Mouse (Mus musculus) myocyte (in vitro differentiated cells): ENCODE measurements at regions not wholly inside any gene's neighbourhood (a gene's known extent, or its start where the extent isn't known, plus 50 kb on each side); places are given as distances from the start of the nearest gene placed in this dataset.

Experiments
- CEBPB ChIP-seq: IDR thresholded peaks from 2 replicates; pipeline ENCODE4 v1.6.1; 2011; ENCODE audit warnings: mild to moderate bottlenecking, moderate library complexity; ENCODE audit not compliant: poor library complexity, insufficient read depth, severe bottlenecking
- E2F4 ChIP-seq: IDR thresholded peaks from one replicate; pipeline ENCODE4 v1.6.1; 2011; ENCODE audit warnings: mild to moderate bottlenecking, control low read depth, moderate library complexity; ENCODE audit not compliant: insufficient read depth
- MAX ChIP-seq: IDR thresholded peaks from one replicate; pipeline ENCODE4 v1.6.1; 2011; ENCODE audit warnings: low read depth, mild to moderate bottlenecking, control low read depth
- MYOD1 ChIP-seq, 3 experiments: IDR thresholded peaks; one replicate each; pipeline ENCODE4 v1.6.1; 2011; ENCODE audit warnings: control low read depth in 2 of 3, low read depth in 2 of 3, mild to moderate bottlenecking in 2 of 3, moderate library complexity in 1 of 3; ENCODE audit not compliant: insufficient read length in 2 of 3, control insufficient read depth in 1 of 3
- MYOG ChIP-seq, 3 experiments: IDR thresholded peaks; one replicate each; pipeline ENCODE4 v1.6.1; 2011; ENCODE audit warnings: control low read depth in 2 of 3, low read depth in 2 of 3, mild to moderate bottlenecking in 2 of 3; ENCODE audit not compliant: insufficient read length in 2 of 3, control insufficient read depth in 1 of 3, insufficient read depth in 1 of 3
- POLR2A ChIP-seq: IDR thresholded peaks from one replicate; pipeline ENCODE4 v1.6.1; 2011; ENCODE audit warnings: low read depth, mild to moderate bottlenecking, control low read depth, moderate library complexity; ENCODE audit not compliant: insufficient read length
- POLR2AphosphoS2 ChIP-seq: IDR thresholded peaks from one replicate; pipeline ENCODE4 v1.6.1; 2011; ENCODE audit warnings: low read depth, control low read depth; ENCODE audit not compliant: insufficient read length
- REST ChIP-seq: IDR thresholded peaks from one replicate; pipeline ENCODE4 v1.6.1; 2011; ENCODE audit warnings: mild to moderate bottlenecking, control low read depth, moderate library complexity; ENCODE audit not compliant: insufficient read depth, insufficient read length
- SRF ChIP-seq: IDR thresholded peaks from one replicate; pipeline ENCODE4 v1.6.1; 2011; ENCODE audit warnings: low read depth; ENCODE audit not compliant: control insufficient read depth, insufficient read length
- TCF12 ChIP-seq: IDR thresholded peaks from one replicate; pipeline ENCODE4 v1.6.1; 2011; ENCODE audit warnings: mild to moderate bottlenecking, control low read depth; ENCODE audit not compliant: poor library complexity, insufficient read depth, severe bottlenecking
- TCF3 ChIP-seq: IDR thresholded peaks from one replicate; pipeline ENCODE4 v1.6.1; 2011; ENCODE audit warnings: low read depth, control low read depth; ENCODE audit not compliant: insufficient read length
- USF1 ChIP-seq: IDR thresholded peaks from one replicate; pipeline ENCODE4 v1.6.1; 2011; ENCODE audit warnings: low read depth, mild to moderate bottlenecking, control low read depth, moderate library complexity

- TF ChIP-seq MYOG (IDR thresholded peaks at IDR 0.05; ENCODE audit: control insufficient read depth in 1 of 3, insufficient read depth in 1 of 3, insufficient read length in 2 of 3, low read depth in 2 of 3) (no peak), POLR2A (no peak), USF1 (no peak), TCF12 (no peak), MYOD1 (IDR thresholded peaks at IDR 0.05; ENCODE audit: control insufficient read depth in 1 of 3, insufficient read length in 2 of 3, low read depth in 2 of 3) (no peak), E2F4 (no peak), POLR2AphosphoS2 (no peak), MAX (no peak), REST (no peak), CEBPB (no peak), SRF (no peak), TCF3 (no peak)
Observed at GRCm38 (mm10) chr15:24877711-24878598, 535.6 kb downstream of the Basp1 start.
